Mouse (Mus musculus): ENCODE data around the gene Ankrd33b. TPM values are rescaled to one million over a fixed set of nuclear protein-coding genes. Genes with fewer than 3 reads are reported as not detected.

Gene Ankrd33b
- polyA plus RNA-seq, 1 experiment: 0.04 TPM

DNA sequence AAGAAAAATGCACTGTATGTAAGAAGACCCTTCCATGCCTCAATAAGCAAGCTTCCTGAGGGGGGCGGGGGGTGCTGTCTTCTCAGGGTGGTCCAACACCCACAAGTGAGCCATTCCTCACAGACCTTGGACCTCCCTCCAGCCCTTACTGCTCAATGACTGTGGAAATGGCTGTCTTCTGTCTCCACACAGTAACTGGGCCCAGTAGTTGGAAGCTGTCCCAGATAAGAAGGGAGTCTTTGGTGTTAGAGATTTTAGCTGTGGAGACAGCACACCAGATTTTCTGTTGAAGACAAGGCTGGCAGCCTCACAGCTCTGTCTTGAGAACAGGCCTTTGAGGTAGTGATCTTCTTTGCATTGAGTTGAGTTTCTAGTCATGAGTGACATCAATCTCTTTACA is 110.2 kb downstream of the Ankrd33b start:
- peaks cover 4% of the 10 kb centered on the region; the same call in 1 of the 2 replicates for H3K36me3 ChIP-seq (ENCODE audit: control insufficient read depth)
- TF ChIP-seq TAL1 (IDR thresholded peaks at IDR 0.05; ENCODE audit: low read length): no peak
- no peak for TF ChIP-seq GATA1 (IDR thresholded peaks at IDR 0.05; ENCODE audit: low read length)
- H3K4me1 ChIP-seq (ENCODE audit: control insufficient read depth): peaks cover 13% of the 10 kb centered on the region
- H3K4me3 ChIP-seq (replicated peaks): no peak overlapping the region
- no peaks in the 10 kb centered on the region for H3K27me3 ChIP-seq (ENCODE audit: control insufficient read depth)
- H3K9me3 ChIP-seq (ENCODE audit: control insufficient read depth, low read length): no peaks in the 10 kb centered on the region

DNA sequence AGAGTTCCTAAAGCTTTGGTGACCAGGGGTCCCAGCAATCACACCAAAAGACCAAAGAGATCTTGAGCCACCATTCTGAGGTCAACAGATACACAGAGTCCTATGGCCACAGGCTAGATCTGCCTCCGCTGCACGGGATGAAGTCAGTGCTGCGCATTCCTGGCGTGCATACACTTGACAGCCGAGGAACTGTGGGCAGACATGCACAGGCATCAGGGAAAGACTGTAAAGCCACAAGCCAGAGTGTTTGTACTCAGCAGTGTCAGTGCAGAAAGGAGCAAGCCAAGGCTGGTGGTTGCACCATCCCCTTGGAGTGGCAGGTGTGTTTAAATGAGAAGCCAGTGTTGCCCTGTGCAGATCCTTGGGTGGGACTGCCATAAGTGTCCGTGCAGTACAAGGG is 111.8 kb downstream of the Ankrd33b start:
- H3K27me3 ChIP-seq (ENCODE audit: control insufficient read depth): no peaks in the 10 kb centered on the region
- peaks cover 20% of the 10 kb centered on the region for H3K4me1 ChIP-seq (ENCODE audit: control insufficient read depth)
- H3K36me3 ChIP-seq (ENCODE audit: control insufficient read depth): peaks cover 4% of the 10 kb centered on the region; the same call in 1 of the 2 replicates
- TF ChIP-seq GATA1 (IDR thresholded peaks at IDR 0.05; ENCODE audit: low read length) (no peak), TAL1 (IDR thresholded peaks at IDR 0.05; ENCODE audit: low read length) (no peak)
- no peak overlapping the region for H3K4me3 ChIP-seq (replicated peaks)
- H3K9me3 ChIP-seq (ENCODE audit: control insufficient read depth, low read length): no peaks in the 10 kb centered on the region

DNA sequence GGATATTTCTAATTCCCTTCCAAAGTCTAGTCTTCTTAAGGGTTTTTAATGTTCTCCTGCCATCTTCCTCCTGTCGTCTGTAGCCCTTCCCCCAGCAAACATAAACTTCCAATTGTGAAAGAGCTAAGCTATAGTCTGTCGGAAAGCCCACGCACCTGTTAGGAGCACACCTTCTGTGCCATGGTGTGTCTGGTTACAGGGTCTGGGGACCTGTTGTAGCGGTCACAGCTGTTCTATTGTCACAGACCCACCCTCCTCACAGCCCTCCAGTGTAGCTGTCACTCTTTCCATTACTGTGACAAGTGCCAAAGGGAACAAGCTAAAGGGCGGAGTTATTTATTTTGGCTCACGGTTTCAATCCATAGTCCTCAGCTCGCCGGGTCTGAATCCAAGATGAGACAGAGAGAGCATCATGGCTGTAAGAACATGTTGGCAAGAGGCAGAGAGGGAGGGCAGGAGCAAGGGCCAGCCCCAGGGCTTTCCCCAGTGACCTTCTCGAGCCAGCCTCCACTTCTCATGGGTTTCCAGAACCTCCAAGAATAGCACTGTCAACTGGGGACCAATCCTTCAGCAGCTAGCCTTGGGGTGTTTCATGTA is 112.5 kb downstream of the Ankrd33b start:
- H3K4me1 ChIP-seq (ENCODE audit: control insufficient read depth): peaks cover 20% of the 10 kb centered on the region
- H3K36me3 ChIP-seq (ENCODE audit: control insufficient read depth): peaks cover 4% of the 10 kb centered on the region; the same call in 1 of the 2 replicates
- no peaks in the 10 kb centered on the region for H3K27me3 ChIP-seq (ENCODE audit: control insufficient read depth)
- TF ChIP-seq TAL1 (IDR thresholded peaks at IDR 0.05; ENCODE audit: low read length) (no peak), GATA1 (IDR thresholded peaks at IDR 0.05; ENCODE audit: low read length) (no peak)
- H3K9me3 ChIP-seq (ENCODE audit: control insufficient read depth, low read length): no peaks in the 10 kb centered on the region
- H3K4me3 ChIP-seq (replicated peaks): no peak overlapping the region

DNA sequence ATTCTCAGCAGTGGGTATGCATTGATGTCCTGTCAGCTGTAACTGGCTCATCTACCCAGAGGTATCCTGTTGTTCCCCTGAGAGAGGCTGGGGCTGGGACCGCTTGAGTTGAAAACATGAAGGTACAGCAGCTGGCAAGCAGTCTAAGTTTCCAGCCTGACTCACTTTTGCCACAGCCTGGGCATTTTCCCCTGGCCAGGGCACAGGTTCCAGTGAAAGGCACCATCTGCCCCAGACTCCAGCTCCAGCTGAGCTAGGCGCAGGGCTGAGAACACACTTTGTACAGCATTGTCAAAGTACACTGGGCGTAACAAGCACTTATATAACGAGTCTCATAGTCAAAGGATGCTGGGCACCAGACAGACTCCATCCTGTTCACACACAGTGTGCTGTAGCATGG is 113.6 kb downstream of the Ankrd33b start:
- Histone ChIP-seq H3K4me1 (ENCODE audit: control insufficient read depth) (peaks cover 20% of the 10 kb centered on the region), H3K4me3 (replicated peaks) (no peak overlapping the region), H3K36me3 (ENCODE audit: control insufficient read depth) (peaks cover 4% of the 10 kb centered on the region; the same call in 1 of the 2 replicates), H3K27me3 (ENCODE audit: control insufficient read depth) (no peaks in the 10 kb centered on the region), H3K9me3 (ENCODE audit: control insufficient read depth, low read length) (no peaks in the 10 kb centered on the region)
- no peak for TF ChIP-seq GATA1 (IDR thresholded peaks at IDR 0.05; ENCODE audit: low read length)
- TF ChIP-seq TAL1 (IDR thresholded peaks at IDR 0.05; ENCODE audit: low read length): no peak

DNA sequence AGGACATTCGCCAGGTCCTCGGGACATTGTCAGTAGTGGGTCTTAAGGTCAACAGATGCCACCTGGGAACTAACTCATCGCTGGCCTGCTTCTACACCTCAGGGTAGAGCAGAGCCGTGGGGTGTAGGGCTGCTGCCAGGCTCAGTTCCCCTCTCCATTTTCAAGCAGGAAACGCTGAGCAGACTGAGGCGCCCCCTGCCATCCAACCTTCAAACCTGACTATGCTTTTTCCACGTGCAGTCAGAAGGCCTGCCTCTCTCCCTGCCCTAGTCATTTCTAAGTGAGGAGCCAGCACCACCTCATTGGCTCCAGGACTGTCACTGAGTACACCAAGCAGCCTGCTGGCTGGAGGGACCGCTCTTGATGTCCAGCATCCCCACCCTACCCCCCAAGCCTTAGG is 114.1 kb downstream of the Ankrd33b start:
- no peaks in the 10 kb centered on the region for H3K9me3 ChIP-seq (ENCODE audit: control insufficient read depth, low read length)
- peaks cover 20% of the 10 kb centered on the region for H3K4me1 ChIP-seq (ENCODE audit: control insufficient read depth)
- peaks cover 6% of the 10 kb centered on the region; the same call in 1 of the 2 replicates for H3K36me3 ChIP-seq (ENCODE audit: control insufficient read depth)
- no peak overlapping the region for H3K4me3 ChIP-seq (replicated peaks)
- no peak for TF ChIP-seq GATA1 (IDR thresholded peaks at IDR 0.05; ENCODE audit: low read length)
- no peak for TF ChIP-seq TAL1 (IDR thresholded peaks at IDR 0.05; ENCODE audit: low read length)
- H3K27me3 ChIP-seq (ENCODE audit: control insufficient read depth): no peaks in the 10 kb centered on the region

DNA sequence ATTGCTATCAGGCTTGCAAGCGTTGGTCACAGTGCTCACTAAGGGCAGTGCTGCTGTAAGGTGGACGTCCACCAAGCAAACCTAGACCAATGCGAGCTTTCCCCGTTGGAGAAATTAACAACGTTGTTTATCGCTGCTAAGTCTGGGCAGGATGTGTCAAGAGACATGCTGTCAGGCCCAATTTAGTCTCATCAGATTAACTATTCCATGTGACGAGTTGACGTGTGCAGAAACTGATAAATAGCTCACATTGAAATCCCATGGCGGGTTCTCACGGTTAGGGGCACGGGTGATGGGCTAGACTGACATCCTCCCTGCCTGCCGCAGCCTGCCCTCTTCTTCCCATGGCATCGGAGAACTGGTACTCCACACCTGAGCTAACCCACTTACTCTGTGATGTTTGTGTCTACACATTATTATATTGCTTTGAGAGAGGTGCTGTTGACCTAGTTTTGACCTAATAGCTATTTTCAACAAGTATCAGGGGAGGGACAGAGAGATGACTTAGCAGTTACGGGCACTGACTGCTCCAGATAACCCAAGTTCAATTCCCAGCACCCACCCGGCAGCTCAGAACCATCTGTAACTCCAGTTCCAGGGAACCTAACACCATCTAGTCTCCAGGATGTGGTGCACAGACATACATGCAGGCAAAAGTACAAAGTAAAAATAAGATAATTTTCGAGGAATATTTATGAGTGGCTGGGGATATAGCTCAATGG is 114.8 kb downstream of the Ankrd33b start:
- Histone ChIP-seq H3K4me1 (ENCODE audit: control insufficient read depth) (peaks cover 20% of the 10 kb centered on the region), H3K4me3 (replicated peaks) (no peak overlapping the region), H3K9me3 (ENCODE audit: control insufficient read depth, low read length) (no peaks in the 10 kb centered on the region), H3K27me3 (ENCODE audit: control insufficient read depth) (no peaks in the 10 kb centered on the region), H3K36me3 (ENCODE audit: control insufficient read depth) (peaks cover 6% of the 10 kb centered on the region; the same call in 1 of the 2 replicates)
- TF ChIP-seq TAL1 (IDR thresholded peaks at IDR 0.05; ENCODE audit: low read length) (no peak), GATA1 (IDR thresholded peaks at IDR 0.05; ENCODE audit: low read length) (no peak)

DNA sequence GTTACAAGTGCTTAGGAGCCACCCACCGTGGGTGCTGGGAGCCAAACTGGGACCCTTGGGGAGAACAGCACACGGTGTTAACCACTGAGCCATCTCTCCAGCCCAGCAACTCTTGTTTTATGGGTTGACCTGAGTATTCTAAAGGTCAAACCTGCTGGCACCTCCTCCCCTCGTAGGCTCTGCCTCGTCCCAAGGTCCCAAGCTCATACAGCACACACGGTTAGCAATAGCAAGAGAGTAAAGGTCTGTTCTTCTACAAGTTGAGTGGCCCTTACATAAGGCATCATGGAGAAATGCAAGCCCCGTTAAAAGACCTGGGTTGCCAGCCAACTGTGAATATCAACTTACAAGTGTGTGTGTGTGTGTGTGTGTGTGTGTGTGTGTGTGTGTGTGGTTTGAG is 116.3 kb downstream of the Ankrd33b start:
- TF ChIP-seq GATA1 (IDR thresholded peaks at IDR 0.05; ENCODE audit: low read length) (no peak), TAL1 (IDR thresholded peaks at IDR 0.05; ENCODE audit: low read length) (no peak)
- Histone ChIP-seq H3K4me1 (ENCODE audit: control insufficient read depth) (peaks cover 20% of the 10 kb centered on the region), H3K4me3 (replicated peaks) (no peak overlapping the region), H3K27me3 (ENCODE audit: control insufficient read depth) (no peaks in the 10 kb centered on the region), H3K36me3 (ENCODE audit: control insufficient read depth) (peaks cover 9% of the 10 kb centered on the region; the same call in 1 of the 2 replicates), H3K9me3 (ENCODE audit: control insufficient read depth, low read length) (no peaks in the 10 kb centered on the region)

DNA sequence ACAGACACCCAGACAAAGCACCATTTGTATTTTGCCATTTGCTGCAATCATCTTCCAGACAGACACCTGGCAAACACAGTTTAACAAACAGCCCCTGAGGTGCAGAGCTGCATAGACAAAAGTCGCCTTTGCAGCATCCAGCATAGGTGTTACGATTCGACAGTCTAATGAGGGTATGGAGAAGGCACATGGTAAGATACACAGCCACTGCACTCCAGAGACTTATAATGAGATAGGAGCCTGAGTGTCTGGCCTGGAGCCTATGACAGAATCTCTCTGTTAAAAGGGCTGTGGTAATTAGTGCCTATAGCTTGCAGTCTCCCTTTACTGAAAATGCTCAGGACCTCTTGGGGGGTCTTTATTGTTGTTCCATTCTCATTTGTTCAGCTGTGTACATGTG is 116.8 kb downstream of the Ankrd33b start:
- H3K27me3 ChIP-seq (ENCODE audit: control insufficient read depth): no peaks in the 10 kb centered on the region
- no peak overlapping the region for H3K4me3 ChIP-seq (replicated peaks)
- no peaks in the 10 kb centered on the region for H3K9me3 ChIP-seq (ENCODE audit: control insufficient read depth, low read length)
- TF ChIP-seq GATA1 (IDR thresholded peaks at IDR 0.05; ENCODE audit: low read length) (no peak), TAL1 (IDR thresholded peaks at IDR 0.05; ENCODE audit: low read length) (no peak)
- peaks cover 9% of the 10 kb centered on the region; the same call in 1 of the 2 replicates for H3K36me3 ChIP-seq (ENCODE audit: control insufficient read depth)
- H3K4me1 ChIP-seq (ENCODE audit: control insufficient read depth): peaks cover 20% of the 10 kb centered on the region

DNA sequence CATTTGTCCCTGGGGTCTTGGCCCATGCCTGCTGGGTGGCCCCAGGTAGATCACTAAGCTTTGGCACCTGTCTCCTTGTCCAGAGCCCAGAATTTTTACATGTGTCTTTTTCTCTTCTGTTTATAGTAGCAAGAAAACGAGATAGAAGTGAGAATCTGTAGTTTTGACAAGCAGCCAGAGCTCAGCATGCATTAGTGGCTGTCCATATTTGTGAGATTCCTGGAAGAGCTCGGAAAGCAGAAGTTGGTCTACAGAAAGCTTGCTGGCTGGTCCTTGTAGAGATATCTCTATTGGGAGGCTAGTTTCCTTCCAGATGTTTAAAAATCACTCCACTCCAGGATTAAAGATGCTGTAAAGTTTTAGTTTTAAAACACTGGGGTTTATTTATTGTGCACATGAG is 117.5 kb downstream of the Ankrd33b start:
- TF ChIP-seq TAL1 (IDR thresholded peaks at IDR 0.05; ENCODE audit: low read length): no peak
- TF ChIP-seq GATA1 (IDR thresholded peaks at IDR 0.05; ENCODE audit: low read length): no peak
- H3K9me3 ChIP-seq (ENCODE audit: control insufficient read depth, low read length): no peaks in the 10 kb centered on the region
- peaks cover 20% of the 10 kb centered on the region for H3K4me1 ChIP-seq (ENCODE audit: control insufficient read depth)
- no peaks in the 10 kb centered on the region for H3K27me3 ChIP-seq (ENCODE audit: control insufficient read depth)
- peaks cover 9% of the 10 kb centered on the region; the same call in 1 of the 2 replicates for H3K36me3 ChIP-seq (ENCODE audit: control insufficient read depth)
- H3K4me3 ChIP-seq (replicated peaks): no peak overlapping the region
